Mouse (Mus musculus): Measurements from ENCODE around the gene Fam98b.

Gene Fam98b

DNA sequence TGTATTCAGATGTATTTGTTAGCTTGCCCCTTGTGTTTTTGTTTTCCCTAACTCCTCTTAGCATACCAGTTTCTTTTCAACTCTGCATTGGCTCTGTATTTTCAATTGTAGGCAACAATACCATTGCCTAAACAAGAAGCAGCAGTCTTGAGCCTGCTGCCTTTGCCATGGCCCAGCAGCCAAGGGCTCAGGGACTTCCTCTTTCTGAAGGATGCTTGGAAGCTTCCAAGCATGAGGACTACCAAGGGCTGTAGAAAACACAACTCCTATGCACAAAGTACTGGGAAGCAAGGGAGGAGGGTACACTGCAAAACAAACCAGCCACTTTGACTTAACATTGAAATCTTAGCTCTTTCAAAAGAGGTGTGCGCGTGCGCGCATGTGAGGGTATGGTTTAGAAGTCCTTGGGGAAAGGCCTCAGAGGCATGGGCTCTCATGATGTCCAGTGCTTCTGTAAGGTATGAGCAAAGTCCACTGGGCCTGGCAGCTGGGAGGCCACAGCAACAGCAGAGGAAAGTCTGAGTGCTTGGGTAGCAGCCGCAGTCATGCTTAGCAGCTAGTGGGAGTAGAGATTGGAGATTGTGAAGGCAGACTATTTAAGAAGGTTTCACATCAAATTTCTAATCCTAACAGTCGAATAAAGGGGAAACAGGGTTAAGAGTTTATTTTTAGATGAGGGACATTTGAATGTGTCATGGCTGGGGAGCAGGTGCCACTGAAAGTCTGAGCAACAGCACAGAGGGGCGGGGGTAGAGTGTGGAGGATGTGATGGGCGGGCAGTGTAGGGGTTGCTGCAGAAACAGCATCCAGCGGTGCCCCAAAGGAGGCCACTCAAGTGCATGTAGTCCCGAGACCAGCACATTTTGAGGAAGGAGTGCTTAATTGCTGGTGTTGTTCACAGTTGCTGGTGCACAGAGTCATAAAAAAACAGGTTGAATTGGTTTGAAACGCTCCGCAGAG, 54.1 kb downstream of the Fam98b start:
- DNase-seq = peak in 1 of 2 experiments; percentile 24

DNA sequence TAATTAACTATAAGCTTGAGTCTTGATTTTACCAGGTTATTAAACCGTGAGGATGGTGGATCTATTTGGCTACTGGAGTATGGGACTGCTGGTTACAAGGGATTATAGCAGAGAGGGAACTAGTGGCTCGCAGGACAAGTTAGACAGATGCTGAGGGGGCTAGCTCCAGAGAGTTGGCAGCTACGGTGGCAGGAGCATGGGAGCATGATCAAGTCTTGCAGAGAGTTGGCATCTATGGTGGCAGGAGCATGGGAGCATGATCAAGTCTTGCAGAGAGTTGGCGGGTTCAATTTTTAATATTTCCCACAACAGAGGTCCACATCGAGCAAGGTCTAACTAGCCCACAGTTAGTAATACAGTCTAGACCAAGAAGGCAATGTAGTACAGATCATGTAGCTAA, 55.4 kb downstream of the Fam98b start:
- DNase-seq = no peak

DNA sequence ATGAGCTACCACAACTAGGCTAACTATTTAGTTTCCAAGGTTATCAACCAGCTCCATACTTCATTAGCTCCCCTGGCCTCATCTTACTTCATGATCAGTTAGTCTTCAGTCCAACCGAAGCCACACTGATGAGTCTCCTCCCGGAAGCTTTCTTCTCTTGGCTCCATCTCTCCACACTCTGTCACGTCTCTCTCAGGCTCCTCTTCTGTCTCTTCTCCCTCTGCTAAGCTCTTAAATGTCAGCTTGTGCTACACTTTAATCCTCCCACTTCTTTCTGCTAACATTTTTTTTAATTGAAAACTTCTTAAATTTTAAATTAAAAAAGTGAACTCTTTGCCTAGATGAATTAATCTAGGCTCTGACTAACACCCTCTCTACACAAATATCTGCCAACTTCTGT, 58.4 kb downstream of the Fam98b start:
- no peak for DNase-seq

DNA sequence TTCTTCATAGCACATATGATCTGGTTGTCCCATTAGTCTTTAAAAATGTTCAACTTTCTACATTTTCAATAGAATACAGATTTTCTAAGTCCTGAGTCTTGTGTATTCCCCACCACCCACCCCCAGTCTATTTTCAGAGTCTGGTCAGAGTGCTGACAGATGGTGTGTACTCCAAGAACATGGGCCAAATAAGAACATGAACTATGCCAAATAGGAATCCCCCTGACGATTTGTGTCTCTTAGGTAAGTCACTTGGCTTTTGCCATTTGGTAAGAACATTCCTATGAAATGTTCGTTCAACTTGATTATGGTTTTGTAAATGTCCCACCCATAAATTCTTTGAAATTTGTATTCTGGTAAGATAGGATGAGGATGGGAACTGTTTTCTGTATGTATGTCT, 59.5 kb downstream of the Fam98b start:
- DNase-seq = no peak

DNA sequence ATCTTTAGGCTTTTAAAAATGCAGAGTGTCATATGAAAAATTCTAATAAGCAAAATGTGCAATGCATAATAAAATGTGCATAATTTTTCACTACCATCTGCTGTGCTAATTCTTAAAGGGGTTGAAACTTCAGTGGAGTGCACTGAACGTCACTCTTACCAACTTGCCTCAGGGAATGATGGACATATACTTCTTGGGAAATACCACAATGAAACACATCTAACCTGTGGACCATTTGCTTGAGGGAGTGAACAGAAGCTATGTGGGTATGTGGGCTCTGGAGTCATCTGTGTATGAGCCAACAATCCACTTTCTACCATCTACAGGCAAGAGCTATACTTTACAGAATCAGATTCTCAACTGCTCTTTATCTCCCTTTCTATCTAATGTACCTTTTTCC, 61.8 kb downstream of the Fam98b start:
- no peak for DNase-seq

DNA sequence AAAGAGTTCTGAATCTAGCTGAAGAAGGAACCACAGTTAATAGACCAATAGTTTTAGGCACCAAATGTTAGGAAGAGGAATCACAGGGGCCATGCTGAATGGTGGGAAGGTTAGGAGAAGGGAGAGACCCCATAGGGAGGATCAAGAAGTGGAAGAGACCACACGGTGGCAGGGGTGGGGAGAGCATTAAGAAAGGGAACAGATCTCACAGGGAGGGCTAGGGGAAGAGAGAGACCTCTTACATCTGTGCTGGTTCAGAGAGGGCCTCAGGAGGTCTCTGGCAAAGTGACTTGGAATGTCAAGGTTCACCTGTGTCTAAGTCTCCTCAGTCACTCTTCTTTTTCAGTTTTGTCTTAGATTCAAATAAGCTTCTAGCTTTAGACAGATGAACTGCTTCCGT, 62.5 kb downstream of the Fam98b start:
- no peak for DNase-seq

DNA sequence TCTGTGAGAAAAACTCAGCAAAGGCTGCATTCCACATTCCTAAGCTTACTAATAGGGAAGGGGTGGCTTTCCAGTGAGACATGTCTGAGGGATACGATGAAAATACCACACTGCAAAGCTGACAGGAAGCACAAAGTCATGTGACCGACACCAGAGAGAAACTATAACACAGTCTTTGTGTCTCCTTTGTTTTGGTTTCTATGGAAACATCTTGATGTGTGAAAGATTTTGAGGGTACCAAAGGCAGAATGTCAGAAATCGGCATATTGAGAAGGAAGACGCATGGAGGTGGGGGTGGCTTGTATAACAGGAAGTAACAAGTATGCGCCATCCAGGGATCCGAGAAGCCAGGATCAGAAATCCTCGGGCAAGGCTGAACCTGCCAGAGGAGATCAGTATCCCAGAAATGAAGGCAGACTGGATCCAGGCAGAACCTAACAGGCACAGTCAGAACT, 62.9 kb downstream of the Fam98b start:
- peak in 1 of 2 experiments; percentile 25 for DNase-seq

DNA sequence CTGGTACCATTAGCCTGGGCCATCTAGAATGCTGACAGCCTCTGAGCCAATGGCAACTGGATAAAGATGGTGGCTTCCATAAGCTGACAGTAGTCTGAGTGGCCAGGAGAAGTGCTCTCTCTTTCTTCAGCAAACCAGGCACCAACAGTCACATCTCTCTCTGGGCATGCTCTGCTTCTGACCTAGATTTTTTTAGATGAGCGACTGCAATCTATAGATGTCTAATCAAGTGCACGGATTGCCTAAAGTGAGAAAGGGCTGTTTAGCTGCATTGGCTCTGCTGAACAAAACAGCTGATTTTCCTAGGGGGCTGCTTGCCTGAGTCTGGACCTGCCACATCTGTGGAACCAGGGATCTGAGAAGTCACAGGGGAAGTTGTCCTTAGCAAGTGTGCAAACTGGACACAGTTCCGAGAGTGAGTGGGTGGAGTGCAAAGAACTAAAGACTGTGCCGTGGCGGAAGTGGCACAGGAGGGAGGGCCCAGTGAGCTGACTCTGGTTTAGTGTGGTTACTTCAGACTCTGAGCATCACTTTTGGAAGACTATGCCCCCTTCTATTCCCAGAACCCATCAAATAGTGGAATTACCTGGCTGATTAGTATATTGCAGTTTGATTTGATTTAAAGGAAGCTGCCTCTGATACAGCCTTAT, 64.2 kb downstream of the Fam98b start:
- DNase-seq = no peak

DNA sequence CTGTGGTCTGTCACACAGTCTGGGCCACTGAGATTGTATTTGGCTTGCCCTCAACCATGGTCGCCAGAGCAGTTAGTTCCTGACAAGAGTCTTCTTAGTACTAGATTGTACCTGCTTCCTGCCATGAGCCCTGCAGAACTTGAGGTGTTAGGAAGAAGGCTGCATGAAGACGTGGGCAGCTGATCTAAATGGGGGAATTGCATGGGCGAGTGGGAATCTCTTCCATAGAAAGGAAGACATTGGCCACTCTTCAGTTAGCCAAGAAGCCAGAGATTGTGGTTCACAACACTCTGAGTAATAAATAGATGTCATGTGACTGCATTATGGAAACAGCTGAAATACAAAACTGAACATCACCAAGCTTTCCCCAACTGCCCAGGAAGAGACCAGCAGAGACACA, 69.5 kb downstream of the Fam98b start:
- DNase-seq = no peak
